Mouse (Mus musculus): ENCODE results near the gene Scgb3a1. TPM values are rescaled to one million over a fixed set of nuclear protein-coding genes. Genes with fewer than 3 reads are reported as not detected.

Gene Scgb3a1
- 0.77 TPM for polyA plus RNA-seq (2017; shearing (Covaris generic))

GRCm38 (mm10) chr11:49663310-49663709 is at the start of gene Scgb3a1:
Scgb3a1 (plus strand) TSS chr11:49663610.

GRCm38 (mm10) chr11:49712555-49713335 is 49.3 kb downstream of the Scgb3a1 start, which contains the start of gene Cnot6:
Cnot6 (minus strand) TSS chr11:49712723.

Other genes starting within 250 kb of the Scgb3a1 start
- not detected for gene Olfr1389, start 240.5 kb upstream of the Scgb3a1 start, polyA plus RNA-seq (2017; shearing (Covaris generic))
- 0.06 TPM for gene Olfr1388, start 227.0 kb upstream of the Scgb3a1 start, polyA plus RNA-seq (2017; shearing (Covaris generic))
- not detected for gene Olfr1387, start 208.3 kb upstream of the Scgb3a1 start, polyA plus RNA-seq (2017; shearing (Covaris generic))
- gene Olfr1386, start 198.6 kb upstream of the Scgb3a1 start, polyA plus RNA-seq (2017; shearing (Covaris generic)): not detected
- 0.05 TPM for gene Olfr1385, start 174.5 kb upstream of the Scgb3a1 start, polyA plus RNA-seq (2017; shearing (Covaris generic))
- gene Olfr1384, start 156.9 kb upstream of the Scgb3a1 start, polyA plus RNA-seq (2017; shearing (Covaris generic)): not detected
- not detected for gene Olfr1383, start 144.0 kb upstream of the Scgb3a1 start, polyA plus RNA-seq (2017; shearing (Covaris generic))
- gene Olfr1382, start 135.4 kb upstream of the Scgb3a1 start, polyA plus RNA-seq (2017; shearing (Covaris generic)): not detected
- gene Olfr1381, start 120.2 kb upstream of the Scgb3a1 start, polyA plus RNA-seq (2017; shearing (Covaris generic)): not detected
- not detected for gene Olfr1380, start 106.7 kb upstream of the Scgb3a1 start, polyA plus RNA-seq (2017; shearing (Covaris generic))
- 0.02 TPM for gene Flt4, start 54.3 kb upstream of the Scgb3a1 start, polyA plus RNA-seq (2017; shearing (Covaris generic))
- 90.1 TPM for gene Cnot6, start 49.1 kb downstream of the Scgb3a1 start, polyA plus RNA-seq (2017; shearing (Covaris generic))
- gene Gfpt2, start 130.6 kb downstream of the Scgb3a1 start, polyA plus RNA-seq (2017; shearing (Covaris generic)): 2.1 TPM
- gene Mapk9, start 183.1 kb downstream of the Scgb3a1 start, polyA plus RNA-seq (2017; shearing (Covaris generic)): 84.9 TPM
- gene Rasgef1c, start 238.2 kb downstream of the Scgb3a1 start, polyA plus RNA-seq (2017; shearing (Covaris generic)): 0.10 TPM

All from CD4-positive, CD25-positive, alpha-beta regulatory T cell (primary cell).